Mouse (Mus musculus) neural tube, embryonic 15.5 days (tissue): Measurements from ENCODE around the gene Dcakd. TPM values are rescaled to one million over a fixed set of nuclear protein-coding genes. Genes with fewer than 3 reads are reported as not detected.

Source experiments
- ATAC-seq: fragments of 200-750 bp; cut with Nextera tagmentation; 2 replicates; pipeline ENCODE4 v1.8.0; 2017; ENCODE audit warnings: mild to moderate bottlenecking, moderate TSS enrichment, moderate library complexity; ENCODE audit not compliant: low FRiP score
- H3K27ac ChIP-seq: fragments of 300-500 bp; sonication (generic); replicated peaks from 2 replicates; pipeline ENCODE4 v1.5.1; 2015; ENCODE audit warnings: mild to moderate bottlenecking, inconsistent platforms
- H3K27me3 ChIP-seq: fragments of 300-500 bp; sonication (generic); replicated peaks from 2 replicates; pipeline ENCODE4 v1.6.1; 2015; ENCODE audit warnings: inconsistent platforms
- H3K36me3 ChIP-seq: fragments of 300-500 bp; sonication (generic); 2 replicates; pipeline ENCODE4 v1.6.1; 2015; ENCODE audit warnings: inconsistent platforms
- H3K4me1 ChIP-seq: fragments of 300-500 bp; sonication (generic); 2 replicates; pipeline ENCODE4 v1.6.1; 2015; ENCODE audit warnings: inconsistent platforms
- H3K4me2 ChIP-seq: fragments of 300-500 bp; sonication (generic); 2 replicates; pipeline ENCODE4 v1.6.1; 2015; ENCODE audit warnings: inconsistent platforms, mild to moderate bottlenecking, moderate library complexity
- H3K4me3 ChIP-seq: fragments of 300-500 bp; sonication (generic); replicated peaks from 2 replicates; pipeline ENCODE4 v1.5.1; 2015; ENCODE audit warnings: mild to moderate bottlenecking, inconsistent platforms
- H3K9ac ChIP-seq: fragments of 300-500 bp; sonication (generic); replicated peaks from 2 replicates; pipeline ENCODE4 v1.6.1; 2015; ENCODE audit warnings: mild to moderate bottlenecking, inconsistent platforms
- H3K9me3 ChIP-seq: fragments of 300-500 bp; sonication (generic); replicated peaks from 2 replicates; pipeline ENCODE4 v1.6.1; 2016; ENCODE audit warnings: inconsistent platforms
- WGBS: fragments of 180-500 bp; shearing (Covaris S2); methylation state at CpG from one replicate; pipeline ENCODE4 v1.1.7; 2015; ENCODE audit warnings: mixed read lengths; 5-methylcytosine and 5-hydroxymethylcytosine counted together
- polyA plus RNA-seq: library from polyadenylated mRNA; unstranded; fragments of >200 nt; fragmentation: Nextera tagmentation; extraction: Ambion mirVana; gene quantifications from 2 replicates; pipeline ENCODE4 v1.2.1, GENCODE M21; 2015

The Dcakd gene
- polyA plus RNA-seq, 1 experiment from 2014 or later: 153 TPM

GRCm38 (mm10) chr11:103067051-103067361 lies 38.9 kb upstream of the Dcakd start:
- no peaks in the 10 kb centered on the region for H3K9me3 ChIP-seq
- peaks cover 71% of the 10 kb centered on the region for H3K36me3 ChIP-seq
- no peak overlapping the region for H3K4me3 ChIP-seq
- no peak overlapping the region for H3K4me2 ChIP-seq
- ATAC-seq: no peak
- WGBS: 93% methylated on average over 6 of the region's 6 CpGs
- no peaks in the 10 kb centered on the region for H3K27me3 ChIP-seq
- no peak overlapping the region for H3K9ac ChIP-seq
- H3K27ac ChIP-seq: no peak overlapping the region
- H3K4me1 ChIP-seq: no peaks in the 10 kb centered on the region

GRCm38 (mm10) chr11:103066191-103067050 lies 38.3 kb upstream of the Dcakd start:
- H3K27ac ChIP-seq: no peak overlapping the region
- H3K4me1 ChIP-seq: no peaks in the 10 kb centered on the region
- H3K4me3 ChIP-seq: no peak overlapping the region
- H3K9ac ChIP-seq: no peak overlapping the region
- H3K27me3 ChIP-seq: no peaks in the 10 kb centered on the region
- H3K9me3 ChIP-seq: no peaks in the 10 kb centered on the region
- whole genome bisulfite sequencing: 90% methylated on average over 14 of the region's 14 CpGs
- no peak for ATAC-seq
- peaks cover 77% of the 10 kb centered on the region for H3K36me3 ChIP-seq
- H3K4me2 ChIP-seq: no peak overlapping the region

- WGBS: 81% methylated on average over 3 of the region's 3 CpGs
- no peak overlapping the region for H3K27ac ChIP-seq
Observed at GRCm38 (mm10) chr11:103058499-103059085, 30.5 kb upstream of the Dcakd start.

GRCm38 (mm10) chr11:103056636-103057035 lies 28.5 kb upstream of the Dcakd start:
- Histone ChIP-seq H3K27me3 (no peaks in the 10 kb centered on the region), H3K27ac (no peak overlapping the region), H3K4me3 (no peak overlapping the region), H3K9ac (no peak overlapping the region), H3K36me3 (peaks cover 78% of the 10 kb centered on the region), H3K4me1 (no peaks in the 10 kb centered on the region), H3K4me2 (no peak overlapping the region), H3K9me3 (no peaks in the 10 kb centered on the region)
- no peak for ATAC-seq
- 98% methylated on average over 7 of the region's 7 CpGs for WGBS

More at GRCm38 (mm10) chr11:103058499-103059085, 30.5 kb upstream of the Dcakd start:
- Histone ChIP-seq H3K4me3 (no peak overlapping the region), H3K4me2 (no peak overlapping the region), H3K27me3 (no peaks in the 10 kb centered on the region), H3K4me1 (no peaks in the 10 kb centered on the region), H3K9ac (no peak overlapping the region), H3K9me3 (no peaks in the 10 kb centered on the region), H3K36me3 (peaks cover 75% of the 10 kb centered on the region)
- no peak for ATAC-seq

- Histone ChIP-seq H3K9ac (no peak overlapping the region), H3K9me3 (no peaks in the 10 kb centered on the region), H3K36me3 (peaks cover 79% of the 10 kb centered on the region), H3K4me2 (no peak overlapping the region), H3K27me3 (no peaks in the 10 kb centered on the region), H3K4me1 (no peaks in the 10 kb centered on the region), H3K4me3 (no peak overlapping the region), H3K27ac (no peak overlapping the region)
- 45% methylated on average over 6 of the region's 6 CpGs for WGBS
- ATAC-seq: no peak
Observed at GRCm38 (mm10) chr11:103054798-103055197, 26.7 kb upstream of the Dcakd start.

- H3K4me3 ChIP-seq: no peak overlapping the region
- H3K4me2 ChIP-seq: no peak overlapping the region
- no peaks in the 10 kb centered on the region for H3K4me1 ChIP-seq
- no peak for ATAC-seq
- no peak overlapping the region for H3K27ac ChIP-seq
- peaks cover 69% of the 10 kb centered on the region for H3K36me3 ChIP-seq
- no peaks in the 10 kb centered on the region for H3K27me3 ChIP-seq
- 93% methylated on average over 18 of the region's 18 CpGs for WGBS
- H3K9ac ChIP-seq: no peak overlapping the region
- H3K9me3 ChIP-seq: no peaks in the 10 kb centered on the region
Observed at GRCm38 (mm10) chr11:103053191-103054076, 25.3 kb upstream of the Dcakd start.

GRCm38 (mm10) chr11:103052078-103052477 lies 23.9 kb upstream of the Dcakd start:
- Histone ChIP-seq H3K4me3 (no peak overlapping the region), H3K9ac (no peak overlapping the region), H3K36me3 (peaks cover 62% of the 10 kb centered on the region), H3K27ac (no peak overlapping the region), H3K4me1 (no peaks in the 10 kb centered on the region), H3K27me3 (no peaks in the 10 kb centered on the region), H3K9me3 (no peaks in the 10 kb centered on the region), H3K4me2 (no peak overlapping the region)
- ATAC-seq: no peak
- WGBS: 93% methylated on average over 6 of the region's 6 CpGs

- H3K9ac ChIP-seq: no peak overlapping the region
- H3K4me1 ChIP-seq: no peaks in the 10 kb centered on the region
- H3K27ac ChIP-seq: no peak overlapping the region
- WGBS: 88% methylated on average over 8 of the region's 8 CpGs
- no peaks in the 10 kb centered on the region for H3K9me3 ChIP-seq
- H3K4me2 ChIP-seq: no peak overlapping the region
- ATAC-seq: no peak
- no peaks in the 10 kb centered on the region for H3K27me3 ChIP-seq
- H3K36me3 ChIP-seq: peaks cover 60% of the 10 kb centered on the region
- no peak overlapping the region for H3K4me3 ChIP-seq
Observed at GRCm38 (mm10) chr11:103051249-103051691, 23.1 kb upstream of the Dcakd start.

GRCm38 (mm10) chr11:103050153-103050552 lies 22.0 kb upstream of the Dcakd start:
- no peaks in the 10 kb centered on the region for H3K9me3 ChIP-seq
- H3K36me3 ChIP-seq: peaks cover 59% of the 10 kb centered on the region
- no peak overlapping the region for H3K27ac ChIP-seq
- no peak for ATAC-seq
- no peaks in the 10 kb centered on the region for H3K4me1 ChIP-seq
- 92% methylated on average over 9 of the region's 9 CpGs for WGBS
- H3K4me2 ChIP-seq: no peak overlapping the region
- H3K27me3 ChIP-seq: no peaks in the 10 kb centered on the region
- H3K9ac ChIP-seq: no peak overlapping the region
- no peak overlapping the region for H3K4me3 ChIP-seq

- no peak for ATAC-seq
Observed at GRCm38 (mm10) chr11:103049611-103050010, 21.5 kb upstream of the Dcakd start.

GRCm38 (mm10) chr11:103046286-103046685 lies 18.2 kb upstream of the Dcakd start:
- Histone ChIP-seq H3K36me3 (peaks cover 58% of the 10 kb centered on the region), H3K4me3 (no peak overlapping the region), H3K27ac (no peak overlapping the region), H3K9ac (no peak overlapping the region), H3K4me2 (no peak overlapping the region), H3K27me3 (no peaks in the 10 kb centered on the region), H3K9me3 (no peaks in the 10 kb centered on the region), H3K4me1 (peaks cover 10% of the 10 kb centered on the region; the same call in 1 of the 2 replicates)
- ATAC-seq: no peak
- 23% methylated on average over 8 of the region's 8 CpGs for WGBS

More at GRCm38 (mm10) chr11:103049611-103050010, 21.5 kb upstream of the Dcakd start:
- H3K4me2 ChIP-seq: no peak overlapping the region
- no peak overlapping the region for H3K9ac ChIP-seq
- no peak overlapping the region for H3K27ac ChIP-seq
- H3K36me3 ChIP-seq: peaks cover 64% of the 10 kb centered on the region
- H3K9me3 ChIP-seq: no peaks in the 10 kb centered on the region
- H3K27me3 ChIP-seq: no peaks in the 10 kb centered on the region
- H3K4me1 ChIP-seq: no peaks in the 10 kb centered on the region
- H3K4me3 ChIP-seq: no peak overlapping the region
- 96% methylated on average over 5 of the region's 5 CpGs for WGBS
